Mouse (Mus musculus) thymus, adult 2 months (tissue): Measurements from ENCODE around the gene Kif1b.

Experiments
- CTCF ChIP-seq: fragments of 200-500 bp; IDR thresholded peaks from 2 replicates; pipeline ENCODE4 v1.5.1; 2012; ENCODE audit warnings: mild to moderate bottlenecking, control low read depth, low read length, moderate library complexity, borderline replicate concordance; ENCODE audit not compliant: control insufficient read depth, poor library complexity, insufficient read depth; ENCODE audit errors: extremely low read depth
- POLR2A ChIP-seq: fragments of 200-500 bp; IDR thresholded peaks from 2 replicates; pipeline ENCODE4 v1.6.1; 2012; ENCODE audit warnings: mild to moderate bottlenecking, low read length, control low read depth, moderate library complexity; ENCODE audit not compliant: control insufficient read depth, poor library complexity, insufficient read depth; ENCODE audit errors: extremely low read depth

DNA sequence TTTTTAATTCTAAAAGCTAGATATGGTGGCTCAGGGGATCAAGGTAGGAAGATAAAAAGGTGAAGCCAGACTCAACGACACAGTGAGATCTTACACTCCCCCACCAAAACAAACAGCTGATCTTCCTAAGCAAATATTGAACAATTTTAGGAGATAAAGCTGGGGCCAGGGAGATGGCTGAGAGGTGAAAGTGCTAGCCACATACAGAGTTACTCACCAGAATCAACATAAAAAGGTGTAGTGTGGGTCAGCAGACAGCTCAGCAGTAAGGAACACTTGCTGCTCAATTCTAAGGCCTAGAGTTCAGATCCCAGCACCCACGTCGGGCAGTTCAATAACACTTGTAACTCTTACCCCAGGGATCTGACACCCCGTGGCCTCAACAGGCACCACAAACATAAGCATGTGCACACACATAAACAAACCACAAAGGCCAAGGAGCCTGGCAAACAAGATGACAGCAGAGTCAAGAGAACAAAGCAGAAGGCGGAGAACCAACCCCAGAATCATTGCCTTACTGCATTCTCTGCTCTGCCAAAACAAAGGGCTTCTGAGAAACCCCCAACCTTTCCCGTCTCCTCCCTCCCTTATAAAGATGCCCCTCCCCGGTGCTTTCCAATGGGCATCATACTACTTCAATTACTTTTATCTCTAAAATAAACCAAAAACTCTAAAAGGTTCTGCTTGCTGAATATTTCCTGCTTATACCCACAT lies 25.3 kb downstream of the Kif1b start:
- TF ChIP-seq POLR2A: no peak
- TF ChIP-seq CTCF: no peak
